Comparison of ENCODE assay signal across 23 mouse cellular contexts in genomic region chr15:102749103-102749502, GRCm38 (mm10). TPM values are rescaled to one million over a fixed set of nuclear protein-coding genes. Genes with fewer than 3 reads are reported as not detected.
DNase-seq lines count a peak whose midpoint lies in the region; ATAC-seq and TF ChIP-seq lines count a peak whose summit lies in the region.
"Had no signal": no experiment of that assay in that cellular context is flagged by ENCODE, and none has a peak within 500 bp of the region (broad histone marks: within the 10 kb centered on the region; RNA-seq: fewer than 3 reads in every experiment).

No protein-coding gene starts in this region.

- H3K4me2 ChIP-seq in kidney, postnatal 0 days (ENCODE audit: low read length) = no peak overlapping the region
- no peak overlapping the region for H3K4me2 ChIP-seq in neural tube, embryonic 13.5 days
- H3K4me2 ChIP-seq: forebrain, embryonic 13.5 days; heart, embryonic 11.5 days; heart, embryonic 15.5 days; hindbrain, embryonic 13.5 days had no signal

- no peak overlapping the region for H3K4me3 ChIP-seq in kidney, adult 2 months (ENCODE audit: insufficient read depth, low read depth, low read length)
- no peak overlapping the region for H3K4me3 ChIP-seq in kidney, postnatal 0 days (replicated peaks; ENCODE audit: low read depth, low read length)
- no peak overlapping the region for H3K4me3 ChIP-seq in neural tube, embryonic 13.5 days
- H3K4me3 ChIP-seq: embryonic facial prominence, embryonic 10.5 days; forebrain, embryonic 13.5 days; heart, adult 2 months; heart, embryonic 15.5 days; hindbrain, embryonic 13.5 days had no signal

- no peak for TF ChIP-seq CTCF in kidney, adult 2 months (conservative IDR thresholded peaks at IDR 0.05; ENCODE audit: insufficient read depth, insufficient read length, low read depth, low read length)
- TF ChIP-seq CTCF in kidney, postnatal 0 days (IDR thresholded peaks at IDR 0.05; ENCODE audit: low read depth) = no peak

- H3K4me1 ChIP-seq in kidney, adult 2 months (ENCODE audit: control insufficient read depth, insufficient read depth, low read length) = no peaks in the 10 kb centered on the region
- H3K4me1 ChIP-seq in kidney, postnatal 0 days (replicated peaks; ENCODE audit: insufficient read depth, low read length) = 0 out of 2 replicates have a peak, but pooled peaks cover 8% of the 10 kb centered on the region
- H3K4me1 ChIP-seq in neural tube, embryonic 13.5 days (replicated peaks) = peaks cover 71% of the 10 kb centered on the region

- no peak overlapping the region for H3K27ac ChIP-seq in kidney, adult 2 months (ENCODE audit: insufficient read depth, low read depth, low read length)
- H3K27ac ChIP-seq in kidney, postnatal 0 days = no peak overlapping the region
- peak overlapping the region; percentile 94; the same call in 1 of the 2 replicates for H3K27ac ChIP-seq in neural tube, embryonic 13.5 days (replicated peaks)
- H3K27ac ChIP-seq: embryonic facial prominence, embryonic 10.5 days; forebrain, embryonic 13.5 days; heart, adult 2 months; heart, embryonic 15.5 days had no signal

- TF ChIP-seq POLR2A in kidney, adult 2 months (IDR thresholded peaks at IDR 0.05; ENCODE audit: low read depth, low read length) = no peak

- no peaks in the 10 kb centered on the region for H3K9me3 ChIP-seq in kidney, postnatal 0 days (replicated peaks; ENCODE audit: low read length)
- no peaks in the 10 kb centered on the region for H3K9me3 ChIP-seq in neural tube, embryonic 13.5 days
- H3K9me3 ChIP-seq: embryonic facial prominence, embryonic 10.5 days; forebrain, embryonic 13.5 days; G1E; heart, embryonic 15.5 days; hindbrain, embryonic 13.5 days had no signal

- H3K36me3 ChIP-seq in kidney, adult 2 months (ENCODE audit: control insufficient read depth, insufficient read depth, low read length) = no peaks in the 10 kb centered on the region
- no peaks in the 10 kb centered on the region for H3K36me3 ChIP-seq in kidney, postnatal 0 days (ENCODE audit: insufficient read depth, low read length)
- H3K36me3 ChIP-seq in neural tube, embryonic 13.5 days = no peaks in the 10 kb centered on the region
- H3K36me3 ChIP-seq: embryonic facial prominence, embryonic 10.5 days; G1E; heart, embryonic 15.5 days; hindbrain, embryonic 13.5 days had no signal

- WGBS in kidney, adult 2 months = 86% methylated on average over 1 of the region's 1 CpGs
- 38% methylated on average over 1 of the region's 1 CpGs for WGBS in kidney, postnatal 0 days
- WGBS in neural tube, embryonic 13.5 days = 81% methylated on average over 1 of the region's 1 CpGs

- H3K27me3 ChIP-seq in kidney, adult 2 months (replicated peaks; ENCODE audit: control insufficient read depth, insufficient read depth, low read length) = no peaks in the 10 kb centered on the region
- H3K27me3 ChIP-seq in kidney, postnatal 0 days (ENCODE audit: insufficient read depth, low read length) = peaks cover 33% of the 10 kb centered on the region
- H3K27me3 ChIP-seq in neural tube, embryonic 13.5 days = peaks cover 79% of the 10 kb centered on the region

- ATAC-seq in kidney, postnatal 0 days (replicated peaks; ENCODE audit: low FRiP score, low read depth) = no peak
- no peak for ATAC-seq in neural tube, embryonic 13.5 days (ENCODE audit: low read depth)
- ATAC-seq: CD4-positive, CD25-positive, alpha-beta regulatory T cell, adult 4 months; forebrain, embryonic 13.5 days; forebrain, postnatal 0 days had no signal

- peak; percentile 27 for DNase-seq in cerebellum, adult 11-12 months
- DNase-seq in cerebellum, postnatal 10 days = no peak
- peak; percentile 22 for DNase-seq in kidney, adult 2 months
- no peak for DNase-seq in kidney, adult 11 months
- peak; percentile 64 for DNase-seq in kidney, postnatal 0 days (ENCODE audit: low spot score)
- no peak for DNase-seq in kidney, postnatal 10 days
- DNase-seq in neural tube, embryonic 10.5 days (ENCODE audit: extremely low spot score, low spot score) = no peak
- DNase-seq: adrenal gland, adult 8-10 months; adrenal gland, postnatal 36 days; B cell, adult 2 months; cerebellum, adult 11 months; forebrain, postnatal 0 days; gastrocnemius, postnatal 14 days; heart, adult 2 months; heart, postnatal 14 days had no signal

- no peak overlapping the region for H3K9ac ChIP-seq in kidney, postnatal 0 days (ENCODE audit: low read depth, low read length)
- H3K9ac ChIP-seq in neural tube, embryonic 13.5 days = no peak overlapping the region
- H3K9ac ChIP-seq: forebrain, embryonic 13.5 days; forebrain, postnatal 0 days; heart, embryonic 15.5 days; hindbrain, embryonic 13.5 days had no signal

RNA-seq across cellular contexts. Expression of gene Calcoco1, which starts 27.1 kb away (rescaled TPM):
- polyA plus RNA-seq in kidney, adult 2 months (2012; rRNA removed) = 57.7 and 60.6 TPM in 2 replicates
- 55.2 and 57.5 TPM in 2 replicates for polyA plus RNA-seq in kidney, postnatal 0 days (2015; fragmentation: Nextera tagmentation; extraction: Ambion mirVana)
- 35.7 and 41.9 TPM in 2 replicates for polyA plus RNA-seq in neural tube, embryonic 13.5 days (2015; fragmentation: Nextera tagmentation; extraction: Ambion mirVana)

Comparison
In these comparisons a context has a peak if more than half of its experiments do, and no peak if none do; other contexts are left out.
1. DNase-seq: peak in cerebellum, adult 11-12 months (single experiment), kidney, adult 2 months (single experiment) and kidney, postnatal 0 days (single experiment); none in cerebellum, postnatal 10 days (0 of 2), kidney, adult 11 months (single experiment), kidney, postnatal 10 days (single experiment) and neural tube, embryonic 10.5 days (single experiment).